Mouse (Mus musculus) bone marrow macrophage, adult 2 months (primary cell): ENCODE results near the gene Ppy. TPM values are rescaled to one million over a fixed set of nuclear protein-coding genes. Genes with fewer than 3 reads are reported as not detected.

Experiments
- H3K27ac ChIP-seq: 2 replicates; pipeline ENCODE4 v1.5.1; 2012; ENCODE audit warnings: low read depth, low read length; ENCODE audit not compliant: insufficient read depth
- H3K4me1 ChIP-seq: 2 replicates; pipeline ENCODE4 v1.6.1; 2012; ENCODE audit warnings: low read length; ENCODE audit not compliant: control insufficient read depth, insufficient read depth
- H3K4me3 ChIP-seq: 2 replicates; pipeline ENCODE4 v1.5.1; 2012; ENCODE audit warnings: mild to moderate bottlenecking, low read length, moderate library complexity; ENCODE audit not compliant: insufficient read depth
- CTCF ChIP-seq: IDR thresholded peaks from 2 replicates; pipeline ENCODE4 v1.5.1; 2012; ENCODE audit warnings: low read depth, mild to moderate bottlenecking, low read length, moderate library complexity
- POLR2A ChIP-seq: IDR thresholded peaks from 2 replicates; pipeline ENCODE4 v1.6.1; 2012; ENCODE audit warnings: mild to moderate bottlenecking, low read depth, low read length, borderline replicate concordance
- polyA plus RNA-seq: library from polyadenylated mRNA; stranded (reverse); fragments of >200 nt; gene quantifications from 2 replicates; pipeline ENCODE4 v1.2.4, GENCODE M21; 2012; ENCODE audit not compliant: missing spikeins, insufficient read depth, insufficient read length

Ppy gene
- polyA plus RNA-seq, 1 experiment: not detected

DNA sequence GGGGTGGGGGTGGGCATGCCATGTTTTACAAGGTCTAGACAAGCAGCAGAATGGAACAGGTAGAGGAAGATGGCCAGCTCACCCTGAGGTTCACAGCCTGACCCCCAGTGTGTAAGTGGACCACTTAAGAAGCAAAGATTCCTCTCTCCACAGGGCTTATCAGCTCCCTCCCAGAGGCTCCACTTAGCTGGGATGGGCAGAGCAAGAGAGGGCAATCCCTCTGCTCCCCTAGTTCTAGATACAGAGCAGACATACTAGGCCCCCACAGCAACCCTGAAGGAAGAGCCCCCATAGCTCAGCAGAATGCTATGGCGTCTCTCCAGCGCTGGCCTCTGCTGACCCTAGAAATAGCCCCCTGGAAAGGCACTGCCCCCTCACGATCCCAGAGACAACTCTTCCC is 5.4 kb downstream of the Ppy start:
- peaks cover 6% of the 10 kb centered on the region for H3K4me1 ChIP-seq
- TF ChIP-seq CTCF (no peak), POLR2A (no peak)
- no peak overlapping the region for H3K27ac ChIP-seq

DNA sequence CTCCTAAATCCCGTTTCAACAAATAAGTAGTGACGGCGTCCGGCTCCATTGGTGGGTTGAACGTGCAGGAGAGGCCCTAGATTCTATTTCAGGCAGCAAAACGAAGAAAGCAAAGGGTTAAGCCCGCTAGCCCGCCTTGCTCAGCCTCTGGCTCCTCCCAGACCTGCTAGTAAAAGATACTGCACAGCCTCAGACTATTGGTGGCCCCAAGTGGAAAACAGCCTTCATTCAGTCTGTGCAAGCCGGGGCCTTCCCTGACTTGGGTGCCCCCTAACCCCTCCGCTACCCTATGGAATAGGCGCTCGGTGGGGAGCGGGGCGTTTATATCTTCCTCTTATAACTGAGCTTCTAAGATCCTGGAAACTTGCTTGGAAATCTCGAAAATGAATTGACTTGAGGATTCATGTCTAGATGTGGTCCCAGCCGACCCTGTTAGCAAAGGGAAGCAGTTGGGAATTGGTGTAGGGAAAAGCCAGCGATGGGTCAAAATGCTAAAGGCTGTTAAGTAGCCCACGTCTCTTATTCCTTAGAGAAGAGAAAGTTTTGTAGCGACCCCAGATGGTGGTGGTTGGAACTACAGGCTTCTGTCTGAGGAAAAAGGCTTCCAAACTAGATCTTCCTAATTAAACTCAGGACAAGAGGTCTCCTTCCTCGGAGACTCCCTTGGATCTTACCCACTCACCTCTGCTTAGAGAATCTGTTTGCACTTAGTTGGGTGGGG is 11.9 kb downstream of the Ppy start:
- Histone ChIP-seq H3K4me3 (peak overlapping the region; percentile 46), H3K4me1 (peaks cover 2% of the 10 kb centered on the region; the same call in 1 of the 2 replicates), H3K27ac (no peak overlapping the region)
- TF ChIP-seq POLR2A (no peak), CTCF (peak; percentile 32; the same call in 1 of the 2 replicates)

More for the DNA sequence above, 5.4 kb downstream of the Ppy start:
- no peak overlapping the region for H3K4me3 ChIP-seq

DNA sequence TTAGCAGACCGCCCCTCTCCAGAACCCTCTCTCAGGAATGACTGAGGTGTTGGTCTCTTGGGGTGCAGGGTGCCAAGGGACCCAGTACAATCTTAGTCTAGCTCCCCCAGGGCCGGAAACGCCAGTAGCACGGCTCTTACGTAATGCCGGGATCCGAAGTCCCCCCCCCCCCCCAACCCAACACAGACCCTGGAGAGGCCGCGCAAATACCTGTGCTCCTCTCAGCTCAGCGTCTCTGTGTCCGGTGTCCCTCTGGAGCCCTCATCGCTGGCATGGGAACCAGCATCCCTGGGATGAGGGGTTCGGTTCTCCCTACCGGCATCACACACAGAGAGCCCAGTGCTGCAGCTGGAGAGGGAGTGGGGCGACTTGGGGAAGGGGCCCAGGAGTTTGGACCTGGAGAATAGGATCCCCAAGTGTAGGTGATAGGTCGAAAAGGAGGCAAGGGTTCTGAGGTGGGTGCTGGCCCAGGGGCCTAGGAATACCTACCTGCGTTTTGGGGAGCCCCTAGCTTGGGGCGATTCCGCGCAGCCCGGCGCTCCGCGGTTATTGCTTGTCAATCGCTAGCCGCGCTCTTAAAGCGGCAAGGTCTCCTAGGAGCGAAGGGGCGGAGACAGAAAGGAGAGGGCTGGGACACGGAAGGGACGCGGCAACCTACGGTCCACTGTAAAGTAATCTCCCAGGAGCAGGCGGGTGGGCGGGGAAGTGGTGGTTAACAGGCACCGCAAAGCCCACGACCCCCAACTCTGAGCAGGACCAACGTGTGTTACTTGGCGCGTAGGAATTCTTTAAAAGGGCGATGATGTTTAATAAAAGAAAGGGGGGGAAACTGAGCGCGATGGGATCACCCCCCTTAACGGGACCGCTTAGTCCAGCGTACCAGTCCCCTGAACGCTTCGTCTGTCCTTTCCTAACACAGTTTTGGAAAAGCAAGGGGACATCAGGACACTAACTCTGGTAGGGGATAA is 12.9 kb downstream of the Ppy start, which contains the start of gene Mpp2:
Gene Mpp2 (minus strand): TSS at position 585 of the 968 bp plus-strand sequence.
- H3K4me3 ChIP-seq: peak within 1 kb of the TSS; percentile 46
- no peak within 1 kb of the TSS for H3K27ac ChIP-seq
- TF ChIP-seq POLR2A (no peak), CTCF (no peak)
- H3K4me1 ChIP-seq: peaks cover 2% of the 10 kb centered on the region; the same call in 1 of the 2 replicates

DNA sequence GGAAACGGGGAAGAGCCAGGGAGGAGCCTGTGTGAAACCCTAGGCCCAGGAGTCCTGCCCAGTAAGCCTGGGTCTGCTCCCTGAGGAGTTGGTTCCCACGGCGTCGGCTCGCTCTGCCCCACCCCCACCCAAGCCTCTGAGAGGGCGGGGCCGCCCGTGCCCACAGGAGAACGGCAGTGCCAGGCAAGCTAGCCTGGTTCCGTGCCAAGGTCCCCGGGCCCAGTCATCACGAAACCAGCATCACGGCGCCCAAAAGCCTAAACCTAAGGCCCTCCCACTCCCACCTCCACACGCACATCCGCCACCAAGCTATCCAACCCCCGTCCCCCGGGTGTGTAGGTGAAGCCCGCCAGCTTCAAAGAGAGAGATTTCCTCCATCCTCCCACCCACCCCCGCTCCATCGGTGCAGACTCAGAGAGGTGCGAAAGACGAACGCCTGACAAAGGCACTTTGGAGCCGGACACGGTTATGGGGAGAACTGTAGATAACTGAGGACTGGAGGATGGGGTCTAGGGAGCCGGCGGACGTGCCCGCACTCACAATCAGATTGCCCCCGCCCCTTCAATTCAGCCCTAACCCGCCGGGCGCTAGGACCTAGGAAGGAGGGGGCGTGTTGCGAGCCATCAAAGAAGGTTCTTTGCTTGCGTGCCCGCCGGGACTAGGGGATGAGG is 13.9 kb downstream of the Ppy start:
- TF ChIP-seq POLR2A (no peak), CTCF (no peak)
- Histone ChIP-seq H3K27ac (no peak overlapping the region), H3K4me3 (0 out of 2 replicates have a peak overlapping the region, but pooled peaks have one; percentile 2), H3K4me1 (peaks cover 2% of the 10 kb centered on the region; the same call in 1 of the 2 replicates)

- peaks cover 2% of the 10 kb centered on the region; the same call in 1 of the 2 replicates for H3K4me1 ChIP-seq
- H3K4me3 ChIP-seq: no peak overlapping the region
- TF ChIP-seq POLR2A: no peak
- no peak for TF ChIP-seq CTCF
- H3K27ac ChIP-seq: no peak overlapping the region
These were observed 14.8 kb downstream of the Ppy start for GRCm38 (mm10) chr11:102086331-102086730.

DNA sequence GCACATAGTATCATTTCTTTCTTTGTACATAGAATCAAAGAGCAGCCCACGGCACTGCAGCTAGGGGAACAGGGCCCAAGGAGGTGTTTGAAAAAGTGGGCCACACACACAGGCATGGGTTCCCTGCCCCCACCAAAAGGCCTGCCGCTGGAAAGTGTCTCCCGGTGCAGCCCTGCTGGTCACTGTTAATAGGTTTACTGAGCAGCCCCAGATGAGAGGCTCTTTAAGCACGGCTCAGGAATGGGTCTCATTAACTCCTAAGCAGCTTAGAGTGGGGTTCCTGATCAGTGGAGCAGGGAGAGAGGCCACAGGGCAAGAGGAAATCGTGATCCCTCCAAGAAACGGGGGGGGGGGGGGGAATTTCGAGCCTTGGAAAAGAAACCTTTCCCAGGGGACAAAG is 17.0 kb downstream of the Ppy start:
- no peak overlapping the region for H3K4me3 ChIP-seq
- peaks cover 2% of the 10 kb centered on the region; the same call in 1 of the 2 replicates for H3K4me1 ChIP-seq
- H3K27ac ChIP-seq: no peak overlapping the region
- TF ChIP-seq CTCF (no peak), POLR2A (no peak)

GRCm38 (mm10) chr11:102083193-102083592 is 17.9 kb downstream of the Ppy start:
- Histone ChIP-seq H3K4me3 (no peak overlapping the region), H3K4me1 (peaks cover 2% of the 10 kb centered on the region; the same call in 1 of the 2 replicates), H3K27ac (no peak overlapping the region)
- no peak for TF ChIP-seq CTCF
- TF ChIP-seq POLR2A: no peak

DNA sequence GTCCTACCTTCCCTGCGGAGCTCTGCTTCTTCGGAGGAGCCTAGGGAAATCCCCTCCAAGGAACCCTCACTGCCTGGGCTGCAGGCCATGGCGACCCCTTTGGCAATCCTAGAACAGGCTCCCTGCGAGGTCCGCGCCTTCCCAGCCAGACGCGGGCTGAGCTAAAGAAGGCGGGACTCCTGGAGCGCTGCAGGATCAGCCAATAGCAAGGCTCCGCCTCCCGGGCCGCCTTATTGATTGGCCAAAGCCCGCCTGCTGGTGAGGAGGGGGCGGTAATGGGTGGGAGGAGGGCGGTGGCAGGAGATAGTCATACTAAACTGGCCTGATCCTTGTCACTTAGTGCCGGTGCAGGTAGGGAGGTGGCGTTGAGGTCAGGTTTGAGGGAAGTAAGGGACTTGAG is 18.8 kb downstream of the Ppy start:
- Histone ChIP-seq H3K4me3 (no peak overlapping the region), H3K27ac (no peak overlapping the region), H3K4me1 (no peaks in the 10 kb centered on the region)
- TF ChIP-seq POLR2A (no peak), CTCF (no peak)

- no peak overlapping the region for H3K4me3 ChIP-seq
- TF ChIP-seq CTCF (no peak), POLR2A (no peak)
These were observed 27.4 kb downstream of the Ppy start for GRCm38 (mm10) chr11:102073722-102074121.

More at GRCm38 (mm10) chr11:102073722-102074121, 27.4 kb downstream of the Ppy start:
- H3K27ac ChIP-seq: no peak overlapping the region
- H3K4me1 ChIP-seq: no peaks in the 10 kb centered on the region
